Mouse (Mus musculus) megakaryocyte, embryonic 14.5 days (primary cell): Measurements from ENCODE around the gene Sh3bgr.

Experiments
- FLI1 ChIP-seq: IDR thresholded peaks from 2 replicates; pipeline ENCODE4 v1.6.1; 2012; ENCODE audit warnings: low read length, inconsistent platforms, mixed read lengths
- GATA1 ChIP-seq: IDR thresholded peaks from 3 replicates; pipeline ENCODE4 v1.6.1; 2012; ENCODE audit warnings: mixed read lengths, low read length, inconsistent platforms, borderline replicate concordance

GRCm38 (mm10) chr16:96150995-96151394 is 49.3 kb upstream of the Sh3bgr start:
- TF ChIP-seq FLI1 (no peak), GATA1 (no peak)
